Mouse (Mus musculus): ENCODE measurements around the gene Gm6176.
"Not testable (repeated sequence)": the region's sequence is repeated elsewhere in the genome, so short reads cannot be mapped to it uniquely, and the experiment has no call there.

Gm6176 gene

GRCm38 (mm10) chr7:22056205-22056604 lies at the start of gene Gm6176:
TSS of gene Gm6176 (minus strand) at chr7:22056305.
- not testable (repeated sequence) for DNase-seq (ENCODE audit: low read depth, low spot score)

GRCm38 (mm10) chr7:22068757-22069156 lies 12.7 kb upstream of the Gm6176 start, which contains the start of gene Vmn1r139:
TSS of gene Vmn1r139 (plus strand) at chr7:22069057.
- DNase-seq (ENCODE audit: low read depth, low spot score): not testable (repeated sequence)

- not testable (repeated sequence) for DNase-seq (ENCODE audit: low read depth, low spot score)
Observed at GRCm38 (mm10) chr7:22028797-22029196, 27.3 kb downstream of the Gm6176 start, which contains the start of gene Vmn1r138. TSS of gene Vmn1r138 (minus strand) at chr7:22028897.
